Mouse (Mus musculus) urinary bladder, postnatal 36 days (tissue): ENCODE results near the gene Zfp953.
"Not testable (repeated sequence)": the region's sequence is repeated elsewhere in the genome, so short reads cannot be mapped to it uniquely, and the experiment has no call there.

Experiments used
- DNase-seq, 2 experiments: peaks; one replicate each; pipeline ENCODE4 v3.0.0; 2022; ENCODE audit warnings: low spot score in 2 of 2, mixed read lengths in 1 of 2

Zfp953 gene

DNA sequence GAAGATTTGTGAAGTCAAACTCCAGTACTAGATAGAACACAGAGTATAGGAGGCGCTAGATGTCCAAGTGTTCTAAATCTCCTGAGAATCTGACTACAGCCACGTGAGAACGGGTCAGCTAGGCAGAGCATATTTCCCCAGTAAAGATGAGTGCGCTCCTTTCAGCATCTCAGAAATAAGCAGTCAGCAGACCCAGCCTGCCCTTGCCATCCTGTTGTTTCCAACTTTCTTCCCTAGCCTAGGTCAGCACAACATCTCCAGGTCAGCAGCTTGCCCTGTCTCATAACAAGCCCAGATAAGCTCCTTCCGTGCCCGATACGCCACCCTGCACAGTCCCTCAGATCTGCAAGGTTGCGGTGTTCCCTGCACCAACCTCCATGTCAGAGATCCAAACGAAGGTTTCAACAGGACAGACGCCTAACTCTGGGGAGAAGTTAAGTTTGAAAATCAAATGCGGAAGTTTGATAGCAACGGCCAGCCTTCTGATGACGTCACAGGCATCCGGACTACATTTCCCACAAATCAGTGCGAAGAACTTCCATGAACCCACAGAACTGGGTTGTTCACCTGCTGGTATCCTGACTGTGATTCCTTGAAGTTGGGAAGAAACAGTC lies at the start of gene Zfp953, which contains the start of gene Gm28044:
Gene Zfp953, minus strand, starts transcription at position 475 of the 614 bp plus-strand sequence.
Gene Gm28044, minus strand, starts transcription at position 406 of the 614 bp plus-strand sequence.
- DNase-seq, result peak; percentile 92 to 93

DNA sequence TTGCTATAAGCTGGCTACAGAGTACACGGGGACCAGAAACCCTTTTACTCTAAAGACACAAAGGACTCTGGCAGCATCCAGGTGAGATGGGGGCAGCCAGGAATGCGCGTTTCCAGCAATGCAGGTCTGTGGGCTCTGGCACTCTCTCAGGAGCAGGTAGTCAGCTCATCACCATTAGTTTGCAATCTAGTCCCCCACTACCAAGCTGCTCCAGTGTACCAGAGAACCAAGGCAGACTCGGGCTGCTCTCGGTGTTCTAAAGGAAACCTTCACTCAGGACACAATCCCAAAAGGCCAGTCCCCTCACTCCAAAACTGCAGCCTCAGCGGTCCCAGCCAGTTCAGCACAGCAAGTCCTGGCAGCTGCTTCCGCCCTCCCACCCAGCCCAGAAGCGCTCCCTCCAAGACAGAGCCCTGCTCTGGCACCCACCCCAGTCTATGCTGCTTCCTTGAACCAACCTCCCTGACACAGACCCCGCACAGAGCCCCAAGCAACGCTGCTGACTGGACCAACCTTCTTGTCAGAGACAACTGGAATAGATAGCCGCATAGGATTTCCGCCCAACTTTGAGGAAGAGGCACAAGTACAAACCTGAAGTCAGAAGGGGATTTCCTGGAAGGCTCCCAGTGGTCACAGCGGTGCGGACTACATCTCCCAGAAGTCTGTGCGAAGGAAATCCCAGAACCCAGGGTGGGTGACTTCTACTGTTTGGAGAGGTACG lies 38.9 kb upstream of the Zfp953 start, which contains the start of gene Zfp429:
Gene Zfp429, minus strand, starts transcription at position 637 of the 721 bp plus-strand sequence.
- peak; percentile 68 to 70 for DNase-seq

DNA sequence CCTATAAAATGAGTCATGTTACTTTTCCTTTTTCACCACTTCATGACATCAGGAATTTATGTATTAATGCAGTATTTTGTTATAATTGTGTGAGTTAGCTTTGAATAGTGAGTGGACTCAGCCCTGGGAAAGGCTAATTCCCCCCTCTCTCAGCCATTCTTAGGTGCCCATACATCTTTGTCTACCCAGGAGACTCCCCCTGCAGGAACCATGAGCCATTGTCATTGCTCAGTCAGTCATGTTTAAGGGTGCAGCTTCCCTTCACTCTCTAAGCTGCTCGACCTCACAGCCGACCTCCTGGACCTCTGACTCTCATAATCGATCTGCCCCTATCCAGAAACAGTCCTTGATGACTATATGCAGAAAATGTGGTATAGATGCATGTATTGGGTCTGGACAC lies 15.8 kb upstream of the Zfp953 start:
- not testable (repeated sequence) for DNase-seq

DNA sequence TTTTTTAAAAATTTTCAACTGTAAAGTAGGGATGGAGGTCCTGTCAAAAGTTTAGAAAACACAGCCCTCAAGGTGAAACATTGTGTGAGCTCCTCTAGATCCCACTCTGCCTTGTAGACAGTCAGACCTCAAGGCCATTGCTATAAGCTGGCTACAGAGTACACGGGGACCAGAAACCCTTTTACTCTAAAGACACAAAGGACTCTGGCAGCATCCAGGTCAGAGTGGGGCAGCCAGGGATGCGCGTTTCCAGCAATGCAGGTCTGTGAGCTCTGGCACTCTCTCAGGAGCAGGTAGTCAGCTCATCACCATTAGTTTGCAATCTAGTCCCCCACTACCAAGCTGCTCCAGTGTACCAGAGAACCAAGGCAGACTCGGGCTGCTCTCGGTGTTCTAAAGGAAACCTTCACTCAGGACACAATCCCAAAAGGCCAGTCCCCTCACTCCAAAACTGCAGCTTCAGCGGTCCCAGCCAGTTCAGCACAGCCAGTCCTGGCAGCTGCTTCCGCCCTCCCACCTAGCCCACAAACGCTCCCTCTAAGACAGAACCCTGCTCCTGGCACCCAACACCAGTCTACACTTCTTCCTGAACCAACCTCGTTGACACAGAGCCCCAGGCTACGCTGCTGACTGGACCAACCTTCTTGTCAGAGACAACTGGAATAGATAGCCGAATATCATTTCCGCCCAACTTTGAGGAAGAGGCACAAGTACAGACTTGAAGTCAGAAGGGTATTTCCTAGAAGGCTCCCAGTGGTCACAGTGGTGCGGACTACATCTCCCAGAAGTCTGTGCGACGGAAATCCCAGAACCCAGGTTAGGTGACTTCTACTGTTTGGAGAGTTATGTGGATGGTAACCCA lies 14.9 kb upstream of the Zfp953 start, which contains the start of the genes Gm28041 and Zfp456:
Gene Gm28041, minus strand, starts transcription at position 684 of the 862 bp plus-strand sequence.
Gene Zfp456, minus strand, starts transcription at position 761 of the 862 bp plus-strand sequence.
- peak; percentile 71 to 79 for DNase-seq

DNA sequence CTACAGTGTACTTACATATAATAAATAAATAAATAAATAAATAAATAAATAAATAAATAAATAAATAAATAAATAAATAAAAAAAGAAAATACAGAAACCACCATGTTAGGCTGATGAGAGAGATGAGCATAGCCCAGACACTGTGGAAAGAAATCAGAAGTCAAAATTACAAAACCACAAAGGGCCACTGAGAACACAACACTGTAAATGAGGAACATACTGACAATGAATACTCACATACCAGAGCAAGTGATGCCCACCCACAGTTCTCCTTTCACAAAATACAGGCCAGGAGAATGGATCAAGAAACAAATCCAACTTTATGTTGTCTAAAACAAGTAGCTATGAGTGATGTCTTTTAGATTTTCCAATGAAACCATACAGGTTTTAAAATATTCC lies 8.6 kb downstream of the Zfp953 start:
- no peak for DNase-seq

DNA sequence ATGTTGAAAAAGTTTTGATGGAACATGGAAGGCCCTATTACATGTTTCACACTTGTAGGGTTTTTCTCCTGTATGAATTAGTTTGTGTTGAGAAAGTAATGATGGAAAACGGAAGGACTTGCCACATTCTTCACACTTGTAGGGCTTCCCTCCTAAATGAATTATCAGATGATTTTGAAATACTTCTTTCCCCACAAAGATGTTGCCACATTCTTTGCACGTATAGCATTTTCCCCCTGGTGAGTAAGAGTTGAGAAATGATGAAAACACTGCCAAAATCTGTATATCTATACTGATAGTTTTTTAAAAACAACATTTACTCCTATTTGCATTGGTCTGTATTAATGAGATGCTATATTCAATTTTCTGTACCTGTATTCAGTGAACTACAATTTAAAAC lies 17.0 kb downstream of the Zfp953 start:
- no peak for DNase-seq

DNA sequence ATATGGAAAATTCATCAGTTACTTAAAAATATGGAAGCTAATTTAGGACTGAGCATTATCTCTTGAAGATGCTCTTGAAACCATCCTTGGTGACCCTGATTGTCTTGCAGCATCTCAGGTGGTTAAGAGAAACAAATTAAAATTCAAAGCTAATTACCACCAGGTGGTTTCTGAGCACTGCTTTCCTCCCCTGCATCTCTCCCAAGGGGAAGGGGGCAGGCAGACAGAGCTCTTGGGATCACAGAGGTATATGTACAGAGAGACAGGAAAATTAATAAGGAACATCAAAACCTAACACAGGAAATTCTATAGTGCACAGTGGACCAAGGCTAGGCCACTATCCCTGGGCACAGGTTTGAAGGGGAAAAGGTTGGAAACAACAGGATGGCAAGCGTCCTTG lies 27.5 kb downstream of the Zfp953 start:
- no peak for DNase-seq

DNA sequence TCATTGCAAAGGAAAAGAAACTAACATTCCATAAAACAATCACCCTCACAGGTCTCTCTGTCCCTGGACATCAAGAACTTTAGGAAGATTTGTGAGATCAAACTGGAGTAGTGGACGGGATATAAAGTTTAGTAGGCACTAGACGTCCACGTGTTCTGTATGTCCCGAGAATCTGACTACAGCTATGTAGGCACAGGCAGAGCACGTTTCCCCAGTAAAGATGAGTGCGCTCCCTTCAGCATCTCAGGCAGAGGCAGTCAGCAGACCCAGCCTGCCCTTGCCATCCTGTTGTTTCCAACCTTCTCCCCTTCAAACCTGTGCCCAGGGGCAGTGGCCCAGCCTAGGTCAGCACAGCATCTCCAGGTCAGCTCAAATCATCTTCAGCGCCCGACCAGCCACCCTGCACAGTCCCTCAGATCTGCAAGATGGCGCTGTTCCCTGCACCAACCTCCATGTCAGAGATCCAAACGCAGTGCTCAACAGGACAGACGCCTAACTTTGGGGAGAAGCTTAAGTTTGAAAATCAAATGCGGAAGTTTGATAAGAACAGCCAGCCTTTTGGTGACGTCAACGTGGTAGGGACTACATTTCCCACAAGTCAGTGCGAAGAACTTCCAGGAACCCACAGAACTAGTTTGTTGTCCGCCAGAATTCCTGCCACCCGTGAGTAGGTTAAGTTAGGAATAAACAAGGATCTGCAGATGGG lies 28.2 kb downstream of the Zfp953 start, which contains the start of gene Zfp595:
Gene Zfp595, minus strand, starts transcription at position 552 of the 706 bp plus-strand sequence.
- peak; percentile 84 to 87 for DNase-seq

DNA sequence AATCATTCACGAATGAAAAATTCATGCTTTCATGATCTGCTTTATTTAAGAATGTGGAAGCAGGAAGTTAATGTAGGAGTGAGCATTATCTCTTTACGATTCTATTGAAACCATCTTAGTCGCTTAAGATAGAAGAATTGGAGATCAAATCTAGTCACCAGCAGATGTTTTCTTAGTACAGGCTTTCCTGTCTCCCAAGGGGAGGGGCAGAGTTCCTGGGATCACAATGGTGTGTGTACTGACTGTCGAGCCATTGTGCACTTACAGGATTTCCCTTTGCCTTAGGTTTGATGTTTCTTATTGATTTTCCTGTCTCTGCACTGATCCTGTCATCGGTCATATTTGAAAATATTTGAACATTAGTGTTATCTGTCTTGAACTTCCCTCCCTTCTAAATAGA lies 53.7 kb downstream of the Zfp953 start:
- no peak for DNase-seq

DNA sequence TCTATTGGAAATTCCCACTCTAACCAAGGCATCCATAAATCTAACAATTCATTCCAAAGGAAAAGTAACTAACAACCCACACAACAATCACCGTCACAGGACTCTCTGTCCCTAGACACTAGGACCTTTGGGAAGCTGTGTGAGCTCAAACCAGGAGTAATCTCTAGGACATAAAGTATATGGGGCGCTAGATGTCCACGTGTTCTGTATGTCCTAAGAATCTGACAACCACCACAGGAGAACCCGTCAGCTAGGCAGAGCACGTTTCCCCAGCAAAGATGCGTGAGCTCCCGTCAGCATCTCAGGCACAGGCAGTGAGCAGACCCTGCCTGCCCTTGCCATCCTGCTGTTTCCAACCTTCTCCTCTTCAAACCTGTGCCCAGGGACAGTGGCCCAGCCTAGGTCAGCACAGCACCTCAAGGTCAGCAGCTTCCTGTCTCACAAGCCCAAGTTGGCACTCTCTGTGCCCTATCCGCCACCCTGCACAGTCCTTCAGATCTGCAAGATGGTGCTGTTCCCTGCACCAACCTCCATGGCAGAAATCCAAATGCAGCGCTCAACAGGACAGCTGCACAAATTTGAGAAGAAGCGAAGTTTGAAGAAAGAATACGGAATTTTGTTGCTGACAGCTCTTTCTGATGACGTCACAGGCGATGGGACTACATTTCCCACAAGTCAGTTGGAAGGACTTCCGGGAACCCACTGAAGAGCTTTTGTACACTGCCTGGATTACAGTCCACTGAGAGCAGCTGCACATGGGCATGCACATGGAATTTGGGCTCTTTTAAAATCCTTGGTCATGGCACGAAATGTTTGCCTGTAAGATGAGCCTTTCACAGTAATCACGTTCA lies 54.4 kb downstream of the Zfp953 start, which contains the start of gene Zfp457:
Gene Zfp457, minus strand, starts transcription at position 664 of the 851 bp plus-strand sequence.
- DNase-seq, result peak; percentile 86 to 89
